Mouse (Mus musculus) c-Kit-positive CD71-positive TER-119-negative erythroid progenitor cells, embryonic 14.5 days (primary cell): ENCODE data around the gene Nhlrc4.
A peak's percentile ranks its signal among the peaks of the same experiment; 100 is the strongest.

Experiments
- DNase-seq: peaks from one replicate; pipeline ENCODE4 v3.0.0-alpha.2; 2013; ENCODE audit warnings: low read depth

The Nhlrc4 gene

GRCm38 (mm10) chr17:25958771-25959494, 14.2 kb upstream of the Nhlrc4 start:
- DNase-seq, result no peak

DNA sequence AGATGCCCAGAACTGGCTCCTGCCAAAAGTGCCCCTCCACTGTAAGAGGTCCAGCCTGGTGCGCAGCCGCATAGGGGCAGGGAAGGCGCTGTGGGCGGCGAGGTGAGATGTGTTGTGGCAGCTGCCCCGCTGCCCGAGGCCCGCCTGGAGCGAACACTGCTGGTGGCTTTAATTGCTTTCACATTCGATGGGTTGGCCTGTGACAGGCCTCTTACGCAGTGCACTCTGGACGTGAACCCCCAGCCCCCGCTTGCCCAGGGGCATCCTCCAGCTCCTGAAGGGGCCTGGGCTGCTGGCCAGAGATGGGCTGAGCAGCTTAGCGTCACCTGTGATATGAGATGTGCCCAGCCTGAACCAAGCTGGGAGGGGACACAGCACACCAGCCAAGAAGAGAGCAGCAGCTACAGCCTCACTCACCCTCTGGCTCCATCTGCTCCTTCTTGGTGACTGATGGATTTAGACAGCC, 12.9 kb upstream of the Nhlrc4 start:
- no peak for DNase-seq

- no peak for DNase-seq
These were observed 11.9 kb upstream of the Nhlrc4 start for GRCm38 (mm10) chr17:25956631-25957030.

GRCm38 (mm10) chr17:25956201-25956600, 11.4 kb upstream of the Nhlrc4 start:
- DNase-seq, result no peak

DNA sequence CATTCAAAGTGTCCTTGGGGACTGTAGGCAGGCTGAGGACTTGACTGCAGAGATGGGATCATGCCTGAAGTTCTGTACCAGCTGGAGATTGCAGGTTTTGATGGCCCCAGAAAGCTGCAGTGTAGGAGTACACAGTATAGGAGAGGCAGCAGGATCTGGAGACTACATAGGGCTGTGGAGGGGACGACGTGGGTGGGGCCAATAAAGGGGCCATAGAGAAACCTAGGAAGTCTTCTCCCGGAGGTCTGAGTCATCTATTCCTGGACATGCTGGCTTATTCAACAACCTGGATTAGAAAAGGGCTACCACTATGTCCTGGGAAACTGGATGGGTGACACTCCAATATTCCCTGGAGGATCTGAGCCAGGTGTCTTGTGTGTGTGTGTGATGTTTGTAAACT, 11.0 kb upstream of the Nhlrc4 start:
- DNase-seq, result no peak

GRCm38 (mm10) chr17:25954671-25955070, 9.9 kb upstream of the Nhlrc4 start:
- no peak for DNase-seq

DNA sequence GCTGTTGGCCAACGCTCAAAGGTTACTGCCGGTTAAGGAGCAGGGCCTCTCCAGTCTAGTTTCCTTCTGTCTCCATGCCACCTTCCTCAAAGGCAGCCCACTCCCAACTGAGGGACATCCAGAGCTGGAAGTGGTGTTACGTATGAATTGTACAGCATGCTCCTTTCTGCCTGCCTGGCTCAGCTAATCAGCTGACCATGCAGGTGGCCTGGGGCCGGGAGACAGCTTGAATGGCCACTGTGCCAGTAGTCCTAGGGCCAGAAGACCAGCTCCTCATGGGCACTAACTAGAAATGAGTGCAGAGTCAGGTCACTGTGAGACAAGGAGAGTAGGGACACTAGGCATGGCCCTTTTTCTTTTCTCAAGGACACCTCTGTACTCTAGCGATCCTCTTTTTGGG, 8.4 kb upstream of the Nhlrc4 start:
- no peak for DNase-seq

- DNase-seq, result no peak
These were observed 7.3 kb upstream of the Nhlrc4 start, which contains the start of gene A930017K11Rik for GRCm38 (mm10) chr17:25951803-25952623. A930017K11Rik (minus strand) TSS chr17:25952565.

DNA sequence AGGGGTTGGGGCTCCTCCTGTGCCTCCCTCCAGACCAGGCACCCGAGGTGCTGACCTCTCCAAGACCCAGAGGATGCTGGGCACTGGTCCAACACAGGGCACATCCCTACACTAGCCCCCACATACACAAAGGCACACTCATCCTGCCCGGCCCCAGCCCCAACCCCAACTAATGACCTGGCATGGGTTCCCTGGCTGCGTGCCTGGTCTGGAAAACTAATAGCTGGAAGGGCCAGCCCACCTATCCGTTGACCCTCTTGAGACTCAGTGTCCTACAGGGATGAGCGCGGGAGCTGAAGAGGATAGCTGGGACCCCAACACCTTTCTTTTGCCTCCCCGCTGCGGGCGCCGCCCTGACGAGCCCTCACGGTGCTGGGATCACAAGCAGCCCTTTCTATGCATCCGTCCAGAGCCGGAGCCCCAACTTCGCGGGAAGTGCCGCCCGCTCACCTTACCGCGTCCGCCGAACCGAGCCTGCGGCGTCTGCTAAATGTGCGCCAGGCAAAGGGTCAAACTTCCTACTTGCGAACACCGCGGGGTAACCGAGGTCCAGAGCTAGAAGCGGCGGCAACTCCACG, 6.6 kb upstream of the Nhlrc4 start:
- no peak for DNase-seq

- DNase-seq, result no peak
These were observed 5.9 kb upstream of the Nhlrc4 start for GRCm38 (mm10) chr17:25950706-25951105.

GRCm38 (mm10) chr17:25949981-25950380, 5.2 kb upstream of the Nhlrc4 start:
- DNase-seq, result no peak

DNA sequence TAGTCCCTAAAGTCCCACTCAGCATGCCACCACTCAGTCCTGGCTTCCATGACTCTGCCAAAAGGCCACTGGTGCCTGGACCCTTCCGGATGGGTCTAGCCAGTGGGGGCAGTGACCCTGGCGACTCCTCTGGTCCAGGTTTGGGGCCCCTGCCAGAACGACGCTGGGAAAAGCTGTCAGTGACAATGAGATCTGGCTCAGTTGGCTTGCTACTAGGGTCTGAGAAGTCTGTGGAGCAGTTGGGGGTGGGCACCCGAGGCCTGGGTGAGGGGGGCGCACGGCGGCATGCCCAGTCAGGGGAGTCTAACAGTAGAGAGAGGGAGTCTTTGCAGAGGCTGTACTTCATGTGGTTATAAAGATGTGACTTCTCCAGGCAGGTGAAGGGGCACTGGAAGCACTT, 3.3 kb upstream of the Nhlrc4 start:
- no peak for DNase-seq

GRCm38 (mm10) chr17:25947576-25947975, 2.8 kb upstream of the Nhlrc4 start:
- no peak for DNase-seq

- no peak for DNase-seq
These were observed 2.1 kb upstream of the Nhlrc4 start for GRCm38 (mm10) chr17:25946891-25947290.

- DNase-seq, result no peak
These were observed 1.6 kb upstream of the Nhlrc4 start for GRCm38 (mm10) chr17:25946349-25946748.

- DNase-seq, result no peak
These were observed 875 bp upstream of the Nhlrc4 start for GRCm38 (mm10) chr17:25945517-25946155.

- DNase-seq, result no peak
These were observed 992 bp downstream of the Nhlrc4 start for GRCm38 (mm10) chr17:25943769-25944168.

DNA sequence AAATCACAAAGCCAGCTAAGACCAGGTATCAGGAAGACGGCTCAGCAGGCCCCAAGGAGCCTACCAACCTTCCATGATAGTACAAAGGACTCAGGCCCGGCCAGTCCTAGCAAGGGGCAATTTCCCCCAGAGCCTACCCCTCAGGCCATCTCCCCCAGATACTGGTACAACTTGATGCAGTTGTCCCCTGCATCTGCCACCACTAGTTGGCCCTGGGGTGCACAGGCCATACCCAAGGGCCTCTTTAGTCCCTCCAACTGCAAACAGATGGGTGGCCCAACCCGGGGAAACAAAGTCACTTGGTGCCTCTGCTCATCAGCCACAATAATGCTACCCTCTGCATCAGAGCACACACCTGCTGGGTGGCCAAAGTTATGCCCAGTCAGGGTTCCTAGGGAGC, 1.5 kb downstream of the Nhlrc4 start:
- DNase-seq, result no peak

- peak; percentile 86 for DNase-seq
These were observed 2.1 kb downstream of the Nhlrc4 start for GRCm38 (mm10) chr17:25942597-25943151.

DNA sequence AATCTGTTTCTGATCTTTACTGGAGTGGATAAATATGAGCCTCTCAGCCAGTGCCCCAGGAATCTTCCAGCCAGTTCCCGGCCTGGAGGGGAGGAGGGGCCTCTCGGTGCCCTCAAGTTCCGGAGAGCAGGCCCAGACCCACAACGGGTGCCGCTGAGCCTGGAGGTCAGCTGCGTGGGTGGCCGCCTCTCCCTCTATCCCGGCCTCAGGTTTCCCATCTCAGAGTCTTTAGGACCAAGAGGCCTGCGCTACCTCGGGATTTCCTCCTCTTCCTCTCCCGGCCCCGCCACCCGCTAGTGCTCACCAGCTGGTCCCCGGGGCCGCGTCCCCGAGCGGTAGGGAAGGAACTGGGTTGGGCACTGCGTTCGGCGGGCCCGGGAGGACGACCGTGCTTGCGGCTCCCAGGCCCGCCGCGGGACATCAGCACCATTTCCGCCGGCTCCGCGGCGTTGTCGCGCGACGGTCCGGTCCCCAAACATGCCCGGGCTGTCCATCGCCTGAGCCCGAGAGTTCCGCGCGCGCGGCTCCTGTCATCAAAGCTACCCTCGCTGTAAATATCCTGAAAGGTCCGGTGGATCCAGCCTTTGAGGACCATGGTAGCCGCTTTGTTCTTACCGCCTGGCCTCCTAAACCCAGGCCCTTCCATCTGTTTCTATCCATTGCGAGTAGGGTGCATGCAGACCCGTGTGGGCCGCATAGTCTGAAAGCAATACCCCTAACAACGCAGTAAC, 3.1 kb downstream of the Nhlrc4 start:
- DNase-seq, result no peak

- DNase-seq, result no peak
These were observed 10.2 kb downstream of the Nhlrc4 start for GRCm38 (mm10) chr17:25934526-25934925.
